9 mouse cellular contexts compared by ENCODE assay signal in the genomic region with DNA sequence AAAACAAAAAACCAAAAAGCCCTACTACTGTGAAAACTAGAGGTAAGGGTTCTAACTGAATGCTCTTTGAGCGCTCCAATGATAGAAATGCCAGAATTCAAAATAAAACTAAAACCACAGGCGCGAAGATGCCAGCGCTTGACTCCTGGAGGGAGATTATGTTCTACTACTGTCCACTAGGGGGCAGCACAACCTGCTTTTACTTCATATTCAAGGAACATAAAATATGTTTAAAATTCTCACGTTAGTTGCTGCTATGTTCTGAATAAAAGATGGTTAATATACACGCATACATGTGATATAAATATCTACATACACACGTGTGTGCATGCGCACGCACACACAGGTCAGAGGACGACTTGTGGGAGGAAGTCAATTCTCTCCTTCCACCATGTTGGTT. TPM values are rescaled to one million over a fixed set of nuclear protein-coding genes. Genes with fewer than 3 reads are reported as not detected.
A peak's percentile ranks its signal among the peaks of the same experiment; 100 is the strongest.
DNase-seq lines count a peak whose midpoint lies in the region; ATAC-seq and TF ChIP-seq lines count a peak whose summit lies in the region.
"Had no signal": no experiment of that assay in that cellular context is flagged by ENCODE, and none has a peak within 500 bp of the region (broad histone marks: within the 10 kb centered on the region; RNA-seq: fewer than 3 reads in every experiment).

No protein-coding gene starts in this region.

- no peak for TF ChIP-seq POLR2A in heart, adult 2 months (IDR thresholded peaks at IDR 0.05; ENCODE audit: insufficient read depth, low read depth, low read length)
- TF ChIP-seq POLR2A in bone marrow macrophage, adult 2 months (IDR thresholded peaks at IDR 0.05; ENCODE audit: borderline replicate concordance, low read depth, low read length), result no peak

- no peaks in the 10 kb centered on the region; the same call in 1 of the 2 replicates for H3K4me1 ChIP-seq in heart, adult 2 months (ENCODE audit: control insufficient read depth, insufficient read depth, low read length)
- H3K4me1 ChIP-seq in heart, embryonic 10.5 days, result peaks cover 15% of the 10 kb centered on the region; the same call in 1 of the 2 replicates
- peaks cover 6% of the 10 kb centered on the region for H3K4me1 ChIP-seq in bone marrow macrophage, adult 2 months (ENCODE audit: control insufficient read depth, insufficient read depth, low read length)
- H3K4me1 ChIP-seq: embryonic facial prominence, embryonic 12.5 days had no signal

- no peak overlapping the region for H3K27ac ChIP-seq in heart, adult 2 months
- no peak overlapping the region for H3K27ac ChIP-seq in heart, embryonic 10.5 days
- no peak overlapping the region for H3K27ac ChIP-seq in bone marrow macrophage, adult 2 months (ENCODE audit: insufficient read depth, low read depth, low read length)
- H3K27ac ChIP-seq: embryonic facial prominence, embryonic 12.5 days had no signal

- no peaks in the 10 kb centered on the region for H3K9me3 ChIP-seq in heart, embryonic 10.5 days
- H3K9me3 ChIP-seq: embryonic facial prominence, embryonic 12.5 days had no signal

- peak; percentile 30 to 49 for DNase-seq in heart, adult 2 months
- no peak for DNase-seq in heart, embryonic 10.5 days (ENCODE audit: low spot score)
- DNase-seq in right cerebral cortex, adult 2 months (ENCODE audit: low spot score in 2 of 2), result peak; percentile 58 to 73
- DNase-seq in right cerebral cortex, postnatal 25 days, result no peak
- DNase-seq in lung, postnatal 25 days (ENCODE audit: low spot score), result peak; percentile 28
- no peak for DNase-seq in urinary bladder, adult 2 months (ENCODE audit: low spot score)

- TF ChIP-seq CTCF in heart, adult 2 months (IDR thresholded peaks at IDR 0.05), result peak; percentile 89
- TF ChIP-seq CTCF in bone marrow macrophage, adult 2 months (IDR thresholded peaks at IDR 0.05; ENCODE audit: low read depth, low read length), result peak; percentile 57

- H3K4me3 ChIP-seq in heart, adult 2 months, result no peak overlapping the region
- no peak overlapping the region for H3K4me3 ChIP-seq in heart, embryonic 10.5 days
- no peak overlapping the region for H3K4me3 ChIP-seq in bone marrow macrophage, adult 2 months (ENCODE audit: insufficient read depth, low read length)
- H3K4me3 ChIP-seq: embryonic facial prominence, embryonic 12.5 days had no signal

- peak; percentile 58 for ATAC-seq in granulocyte monocyte progenitor cell, adult 5-6 weeks (replicated peaks; ENCODE audit: poor library complexity, severe bottlenecking)

- 55% methylated on average over 10 of the region's 10 CpGs for WGBS in heart, adult 2 months
- WGBS in heart, embryonic 10.5 days, result 53% methylated on average over 10 of the region's 10 CpGs

- no peaks in the 10 kb centered on the region for H3K79me2 ChIP-seq in heart, adult 2 months (replicated peaks; ENCODE audit: control insufficient read depth, insufficient read depth, low read length)

- no peak for TF ChIP-seq EP300 in heart, adult 2 months (IDR thresholded peaks at IDR 0.05; ENCODE audit: insufficient read depth, low read depth, low read length)

- H3K36me3 ChIP-seq in heart, adult 2 months (ENCODE audit: control insufficient read depth, insufficient read depth, low read length), result no peaks in the 10 kb centered on the region
- H3K36me3 ChIP-seq in heart, embryonic 10.5 days, result no peaks in the 10 kb centered on the region
- H3K36me3 ChIP-seq: embryonic facial prominence, embryonic 12.5 days had no signal

- H3K9ac ChIP-seq in heart, adult 2 months (ENCODE audit: low read depth, low read length), result no peak overlapping the region
- H3K9ac ChIP-seq: embryonic facial prominence, embryonic 12.5 days had no signal

- no peaks in the 10 kb centered on the region for H3K27me3 ChIP-seq in heart, adult 2 months (ENCODE audit: control insufficient read depth, insufficient read depth, low read length)
- H3K27me3 ChIP-seq in heart, embryonic 10.5 days (ENCODE audit: insufficient read depth, poor library complexity, severe bottlenecking), result no peaks in the 10 kb centered on the region
- H3K27me3 ChIP-seq: embryonic facial prominence, embryonic 12.5 days had no signal

- intact Hi-C loops in heart, adult 2 months (cut with DNase I), result loop anchor here (1.0 to 10.0 kb wide), 2 partner anchors 74 to 272 kb away; no protein-coding TSS in a partner anchor

RNA-seq across cellular contexts. Expression of a gene that starts 14.8 kb away (rescaled TPM):
- 1 to 10 TPM; 2.1 to 3.0 TPM for total RNA-seq in heart, adult 2 months (2021)
- 0.61 and 2.9 TPM in 2 replicates for polyA plus RNA-seq in heart, adult 2 months (2012; rRNA removed)
- 2.6 and 2.9 TPM in 2 replicates for polyA plus RNA-seq in heart, embryonic 10.5 days (2016; fragmentation: Nextera tagmentation; extraction: Ambion mirVana)
- 0.42 and 1.2 TPM in 2 replicates for polyA plus RNA-seq in bone marrow macrophage, adult 2 months (2012; ENCODE audit: insufficient read depth, insufficient read length, missing spikeins)
- total RNA-seq in granulocyte monocyte progenitor cell, adult 5-6 weeks (2014; fragmentation: Nextera tagmentation), result not detected in 2 replicates
- not detected in 2 replicates for total RNA-seq in granulocyte monocyte progenitor cell, adult 5-6 weeks (2017)
- polyA plus RNA-seq in urinary bladder, adult 2 months (2012; rRNA removed), result 2.1 and 2.6 TPM in 2 replicates

RNA-seq across cellular contexts. Expression of a gene that starts 15.2 kb away (rescaled TPM):
- total RNA-seq in heart, adult 2 months (2021), result 100 to 1,000 TPM; 334 to 404 TPM
- 66.7 and 85.7 TPM in 2 replicates for polyA plus RNA-seq in heart, adult 2 months (2012; rRNA removed)
- 15.0 and 16.2 TPM in 2 replicates for polyA plus RNA-seq in heart, embryonic 10.5 days (2016; fragmentation: Nextera tagmentation; extraction: Ambion mirVana)
- polyA plus RNA-seq in bone marrow macrophage, adult 2 months (2012; ENCODE audit: insufficient read depth, insufficient read length, missing spikeins), result 8.0 and 8.5 TPM in 2 replicates
- 0.49 and 0.81 TPM in 2 replicates for total RNA-seq in granulocyte monocyte progenitor cell, adult 5-6 weeks (2014; fragmentation: Nextera tagmentation)
- total RNA-seq in granulocyte monocyte progenitor cell, adult 5-6 weeks (2017), result 0.31 and 0.78 TPM in 2 replicates
- 77.4 and 118 TPM in 2 replicates for polyA plus RNA-seq in urinary bladder, adult 2 months (2012; rRNA removed)

Comparison
In these comparisons a context has a peak if more than half of its experiments do, and no peak if none do; other contexts are left out.
1. DNase-seq: peak in heart, adult 2 months (2 of 2), right cerebral cortex, adult 2 months (2 of 2) and lung, postnatal 25 days (single experiment); none in heart, embryonic 10.5 days (single experiment), right cerebral cortex, postnatal 25 days (single experiment) and urinary bladder, adult 2 months (single experiment).